ENCODE assay signal across 12 mouse cellular contexts in the genomic region with DNA sequence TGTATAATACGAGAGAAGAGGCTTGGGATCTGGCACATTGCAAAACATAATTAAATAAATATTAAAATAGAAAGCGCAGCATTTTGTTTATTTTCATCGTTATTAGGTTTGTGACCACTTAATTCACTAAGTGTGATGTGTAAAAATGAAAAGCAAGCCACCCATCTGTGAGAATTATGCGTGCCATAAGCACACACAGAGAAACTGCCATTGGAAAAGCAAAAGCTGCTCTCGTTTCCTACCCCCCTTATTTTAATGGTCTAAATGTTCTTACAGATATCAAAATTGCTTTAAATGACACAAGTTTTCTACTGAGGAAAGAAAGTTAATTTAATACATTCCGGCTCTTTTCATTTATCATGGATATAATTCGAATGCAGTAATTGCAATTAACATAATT.
DNase-seq lines count a peak whose midpoint lies in the region; ATAC-seq and TF ChIP-seq lines count a peak whose summit lies in the region.
"Had no signal": no experiment of that assay in that cellular context is flagged by ENCODE, and none has a peak within 500 bp of the region (broad histone marks: within the 10 kb centered on the region; RNA-seq: fewer than 3 reads in every experiment).

No protein-coding gene starts in this region.

- H3K4me3 ChIP-seq in kidney, postnatal 0 days (replicated peaks; ENCODE audit: low read depth, low read length) = peak overlapping the region; percentile 12
- no peak overlapping the region for H3K4me3 ChIP-seq in forebrain, embryonic 11.5 days (ENCODE audit: low read depth, low read length)
- H3K4me3 ChIP-seq in hindbrain, embryonic 16.5 days (ENCODE audit: low read length) = no peak overlapping the region
- no peak overlapping the region for H3K4me3 ChIP-seq in midbrain, postnatal 0 days (ENCODE audit: low read depth, low read length)
- no peak overlapping the region for H3K4me3 ChIP-seq in left cerebral cortex, adult 2 months

- H3K4me1 ChIP-seq in kidney, postnatal 0 days (replicated peaks; ENCODE audit: insufficient read depth, low read length) = peaks cover 4% of the 10 kb centered on the region; the same call in 1 of the 2 replicates
- no peaks in the 10 kb centered on the region for H3K4me1 ChIP-seq in forebrain, embryonic 11.5 days (replicated peaks; ENCODE audit: control insufficient read depth, insufficient read depth, low read length)
- no peaks in the 10 kb centered on the region; the same call in 1 of the 2 replicates for H3K4me1 ChIP-seq in hindbrain, embryonic 16.5 days (ENCODE audit: control insufficient read depth, insufficient read depth, low read depth, low read length)
- H3K4me1 ChIP-seq in midbrain, postnatal 0 days (ENCODE audit: insufficient read depth, low read length) = no peaks in the 10 kb centered on the region

- no peak overlapping the region for H3K9ac ChIP-seq in kidney, postnatal 0 days (ENCODE audit: low read depth, low read length)
- H3K9ac ChIP-seq in forebrain, embryonic 11.5 days (ENCODE audit: low read length) = peak overlapping the region; percentile 35; the same call in 1 of the 2 replicates
- H3K9ac ChIP-seq in hindbrain, embryonic 16.5 days (ENCODE audit: low read depth, low read length) = no peak overlapping the region
- no peak overlapping the region for H3K9ac ChIP-seq in midbrain, postnatal 0 days (replicated peaks; ENCODE audit: low read length, poor library complexity, severe bottlenecking)

- no peak for ATAC-seq in kidney, postnatal 0 days (replicated peaks; ENCODE audit: low FRiP score, low read depth)
- ATAC-seq in forebrain, embryonic 11.5 days (replicated peaks; ENCODE audit: low FRiP score) = no peak
- no peak for ATAC-seq in hindbrain, embryonic 16.5 days
- no peak for ATAC-seq in midbrain, postnatal 0 days (ENCODE audit: low FRiP score)

- WGBS in kidney, postnatal 0 days = 68% methylated on average over 7 of the region's 7 CpGs
- WGBS in forebrain, embryonic 11.5 days = 71% methylated on average over 7 of the region's 7 CpGs
- 57% methylated on average over 7 of the region's 7 CpGs for WGBS in hindbrain, embryonic 16.5 days
- WGBS in midbrain, postnatal 0 days = 63% methylated on average over 7 of the region's 7 CpGs

- H3K9me3 ChIP-seq in kidney, postnatal 0 days (replicated peaks; ENCODE audit: low read length) = no peaks in the 10 kb centered on the region
- no peaks in the 10 kb centered on the region for H3K9me3 ChIP-seq in forebrain, embryonic 11.5 days (ENCODE audit: control insufficient read depth, low read length)
- no peaks in the 10 kb centered on the region for H3K9me3 ChIP-seq in hindbrain, embryonic 16.5 days (ENCODE audit: control insufficient read depth, low read length)
- H3K9me3 ChIP-seq in midbrain, postnatal 0 days (ENCODE audit: low read length) = no peaks in the 10 kb centered on the region

- peak overlapping the region; percentile 43 for H3K4me2 ChIP-seq in kidney, postnatal 0 days (ENCODE audit: low read length)
- peak overlapping the region; percentile 38; the same call in 1 of the 2 replicates for H3K4me2 ChIP-seq in forebrain, embryonic 11.5 days (ENCODE audit: low read depth, low read length, severe bottlenecking)
- peak overlapping the region; percentile 46 for H3K4me2 ChIP-seq in hindbrain, embryonic 16.5 days (ENCODE audit: low read length)
- H3K4me2 ChIP-seq in midbrain, postnatal 0 days (ENCODE audit: low read depth, low read length, poor library complexity, severe bottlenecking) = peak overlapping the region; percentile 28

- DNase-seq in kidney, postnatal 0 days (ENCODE audit: low spot score) = peak; percentile 6
- no peak for DNase-seq in kidney, postnatal 4 days
- DNase-seq in forebrain, embryonic 11.5 days (ENCODE audit: low spot score) = no peak
- no peak for DNase-seq in midbrain, postnatal 0 days (ENCODE audit: low spot score)
- no peak for DNase-seq in frontal cortex, postnatal 36 days (ENCODE audit: low spot score in 2 of 2)
- no peak for DNase-seq in cerebellum, postnatal 25 days
- DNase-seq in left cerebral cortex, adult 2 months (ENCODE audit: extremely low spot score in 1 of 2, low spot score in 2 of 2) = no peak
- DNase-seq: kidney, postnatal 36 days; right cerebral cortex, postnatal 25 days; thymus, postnatal 25 days had no signal

- H3K27me3 ChIP-seq in kidney, postnatal 0 days (ENCODE audit: insufficient read depth, low read length) = no peaks in the 10 kb centered on the region
- H3K27me3 ChIP-seq in forebrain, embryonic 11.5 days (ENCODE audit: control insufficient read depth, insufficient read depth, low read length) = no peaks in the 10 kb centered on the region
- H3K27me3 ChIP-seq in hindbrain, embryonic 16.5 days (replicated peaks; ENCODE audit: control insufficient read depth, insufficient read depth, low read length) = no peaks in the 10 kb centered on the region
- H3K27me3 ChIP-seq in midbrain, postnatal 0 days (ENCODE audit: insufficient read depth, low read length) = no peaks in the 10 kb centered on the region
- H3K27me3 ChIP-seq: CH12.LX had no signal

- H3K36me3 ChIP-seq in kidney, postnatal 0 days (ENCODE audit: insufficient read depth, low read length) = no peaks in the 10 kb centered on the region
- H3K36me3 ChIP-seq in forebrain, embryonic 11.5 days (ENCODE audit: control insufficient read depth, insufficient read depth, low read length) = no peaks in the 10 kb centered on the region
- no peaks in the 10 kb centered on the region for H3K36me3 ChIP-seq in hindbrain, embryonic 16.5 days (ENCODE audit: control insufficient read depth, insufficient read depth, low read length)
- H3K36me3 ChIP-seq in midbrain, postnatal 0 days (ENCODE audit: insufficient read depth, low read length) = no peaks in the 10 kb centered on the region

- intact Hi-C loops in left cerebral cortex, adult 2 months (cut with DNase I) = no loop called here

- no peak overlapping the region for H3K27ac ChIP-seq in kidney, postnatal 0 days
- no peak overlapping the region for H3K27ac ChIP-seq in forebrain, embryonic 11.5 days (ENCODE audit: low read depth, low read length)
- H3K27ac ChIP-seq in hindbrain, embryonic 16.5 days (ENCODE audit: low read depth, low read length) = no peak overlapping the region
- no peak overlapping the region for H3K27ac ChIP-seq in midbrain, postnatal 0 days (ENCODE audit: low read depth, low read length)
- no peak overlapping the region for H3K27ac ChIP-seq in left cerebral cortex, adult 2 months

- no peak for TF ChIP-seq CTCF in kidney, postnatal 0 days (IDR thresholded peaks at IDR 0.05; ENCODE audit: low read depth)
- TF ChIP-seq CTCF in midbrain, postnatal 0 days (IDR thresholded peaks at IDR 0.05) = no peak
- TF ChIP-seq CTCF in left cerebral cortex, adult 2 months (IDR thresholded peaks at IDR 0.05) = no peak
